Mouse (Mus musculus): ENCODE measurements at regions not wholly inside any gene's neighbourhood (a gene's known extent, or its start where the extent isn't known, plus 50 kb on each side); places are given as distances from the start of the nearest gene placed in this dataset.

- ATAC-seq: no peak
These were observed 154.6 kb downstream of the Dusp6 start for GRCm38 (mm10) chr10:99417591-99417990.

- no peak for ATAC-seq
These were observed 155.5 kb downstream of the Dusp6 start for GRCm38 (mm10) chr10:99418497-99418896.

GRCm38 (mm10) chr10:99419532-99419931 lies 156.5 kb downstream of the Dusp6 start:
- ATAC-seq: no peak

GRCm38 (mm10) chr10:99423406-99423805 lies 160.4 kb downstream of the Dusp6 start:
- no peak for ATAC-seq

GRCm38 (mm10) chr10:99425265-99425664 lies 162.2 kb downstream of the Dusp6 start:
- no peak for ATAC-seq

- no peak for ATAC-seq
These were observed 167.1 kb downstream of the Dusp6 start for GRCm38 (mm10) chr10:99430175-99430574.

GRCm38 (mm10) chr10:99430669-99431561 lies 167.9 kb downstream of the Dusp6 start:
- ATAC-seq: no peak

GRCm38 (mm10) chr10:99437060-99437459 lies 174.0 kb downstream of the Dusp6 start:
- ATAC-seq: no peak

GRCm38 (mm10) chr10:99440169-99440568 lies 177.1 kb downstream of the Dusp6 start:
- ATAC-seq: no peak

GRCm38 (mm10) chr10:99441014-99441413 lies 178.0 kb downstream of the Dusp6 start:
- ATAC-seq: peak; percentile 73

- ATAC-seq: no peak
These were observed 178.9 kb downstream of the Dusp6 start for GRCm38 (mm10) chr10:99441931-99442330.

GRCm38 (mm10) chr10:99443453-99444170 lies 180.6 kb downstream of the Dusp6 start:
- no peak for ATAC-seq

- peak; percentile 84 for ATAC-seq
These were observed 187.9 kb downstream of the Dusp6 start for GRCm38 (mm10) chr10:99450714-99451625.

- no peak for ATAC-seq
These were observed 188.8 kb downstream of the Dusp6 start for GRCm38 (mm10) chr10:99451639-99452417.

GRCm38 (mm10) chr10:99456180-99456579 lies 193.1 kb downstream of the Dusp6 start:
- no peak for ATAC-seq

GRCm38 (mm10) chr10:99458047-99458446 lies 195.0 kb downstream of the Dusp6 start:
- ATAC-seq: no peak

- no peak for ATAC-seq
These were observed 196.2 kb downstream of the Dusp6 start for GRCm38 (mm10) chr10:99459171-99459660.

GRCm38 (mm10) chr10:99459823-99460361 lies 196.9 kb downstream of the Dusp6 start:
- ATAC-seq: peak; percentile 77

GRCm38 (mm10) chr10:99460847-99461445 lies 197.9 kb downstream of the Dusp6 start:
- ATAC-seq: peak; percentile 25

- ATAC-seq: peak; percentile 5
These were observed 198.5 kb downstream of the Dusp6 start for GRCm38 (mm10) chr10:99461446-99461966.

GRCm38 (mm10) chr10:99466695-99467094 lies 203.7 kb downstream of the Dusp6 start:
- no peak for ATAC-seq

Data from CD4-positive, CD25-positive, alpha-beta regulatory T cell, adult 4 months (primary cell).